Mouse (Mus musculus): ENCODE measurements around the gene Mmaa. TPM values are rescaled to one million over a fixed set of nuclear protein-coding genes. Genes with fewer than 3 reads are reported as not detected.

The Mmaa gene
- 9.4 and 10.9 TPM in 2 replicates for polyA plus RNA-seq (2021; fragmentation: Nextera tagmentation)
- long read RNA-seq, experiment 1, full-length matches to known transcripts = 10 of 19 reads
- long read RNA-seq, experiment 1, partial matches to known transcripts = 4 of 19 reads
- long read RNA-seq, experiment 1, other reads (novel, unspliced or antisense) = 5 of 19 reads
- long read RNA-seq, experiment 2, full-length matches to known transcripts = 29 of 61 reads
- long read RNA-seq, experiment 2, partial matches to known transcripts = 8 of 61 reads
- long read RNA-seq, experiment 2, other reads (novel, unspliced or antisense) = 24 of 61 reads

GRCm38 (mm10) chr8:79294610-79295275, at the start of gene Mmaa:
Mmaa (minus strand) TSS chr8:79294937.

GRCm38 (mm10) chr8:79248470-79248869, 46.3 kb downstream of the Mmaa start, which contains the start of gene 1700011L22Rik:
1700011L22Rik (minus strand) TSS chr8:79248570.

Other genes starting within 250 kb of the Mmaa start
- not detected in 2 replicates for gene 1700011L22Rik, start 46.4 kb downstream of the Mmaa start, polyA plus RNA-seq (2021; fragmentation: Nextera tagmentation)
- gene Smad1, start 104.6 kb upstream of the Mmaa start, polyA plus RNA-seq (2021; fragmentation: Nextera tagmentation) = 2.5 and 3.0 TPM in 2 replicates

Data from layer of hippocampus, adult 6 months (tissue).